Mouse (Mus musculus) E14TG2a.4 (cell line): ENCODE data around the gene Olfr930.

ENCODE experiments used
- H3K27me3 ChIP-seq: 2 replicates; pipeline ENCODE4 v1.6.1; 2014; ENCODE audit warnings: low read length, control low read depth; ENCODE audit not compliant: insufficient read depth
- H3K36me3 ChIP-seq: 2 replicates; pipeline ENCODE4 v1.6.1; 2014; ENCODE audit warnings: low read length, control low read depth; ENCODE audit not compliant: insufficient read depth
- H3K4me1 ChIP-seq: replicated peaks from 2 replicates; pipeline ENCODE4 v1.6.1; 2014; ENCODE audit warnings: low read depth, low read length, control low read depth
- H3K4me3 ChIP-seq: replicated peaks from 2 replicates; pipeline ENCODE4 v1.5.1; 2014; ENCODE audit warnings: mild to moderate bottlenecking, low read length
- H3K9me3 ChIP-seq: 2 replicates; pipeline ENCODE4 v1.6.1; 2014; ENCODE audit warnings: low read length, control low read depth
- CTCF ChIP-seq: conservative IDR thresholded peaks from 2 replicates; pipeline ENCODE4 v1.5.1; 2014; ENCODE audit warnings: low read length
- NANOG ChIP-seq: IDR thresholded peaks from 2 replicates; pipeline ENCODE4 v1.6.1; 2014; ENCODE audit warnings: borderline replicate concordance, low read length, mixed read lengths
- POU5F1 ChIP-seq: IDR thresholded peaks from 2 replicates; pipeline ENCODE4 v1.6.1; 2014; ENCODE audit warnings: low read length, borderline replicate concordance

Gene Olfr930

GRCm38 (mm10) chr9:38929509-38929908, at the start of gene Olfr930:
TSS of gene Olfr930 (plus strand) at chr9:38929809.
- TF ChIP-seq POU5F1 (no peak), CTCF (no peak), NANOG (no peak)
- H3K27me3 ChIP-seq: no peaks in the 10 kb centered on the region
- H3K4me3 ChIP-seq: no peak within 1 kb of the TSS
- no peaks in the 10 kb centered on the region for H3K9me3 ChIP-seq
- H3K4me1 ChIP-seq: no peaks in the 10 kb centered on the region
- no peaks in the 10 kb centered on the region for H3K36me3 ChIP-seq

- Histone ChIP-seq H3K4me3 (no peak overlapping the region), H3K27me3 (no peaks in the 10 kb centered on the region), H3K9me3 (peaks cover 5% of the 10 kb centered on the region; the same call in 1 of the 2 replicates), H3K36me3 (no peaks in the 10 kb centered on the region), H3K4me1 (peaks cover 5% of the 10 kb centered on the region; the same call in 1 of the 2 replicates)
- TF ChIP-seq NANOG (no peak), CTCF (no peak), POU5F1 (no peak)
Observed at GRCm38 (mm10) chr9:38953401-38954123, 24.0 kb downstream of the Olfr930 start.

GRCm38 (mm10) chr9:38954124-38954416, 24.5 kb downstream of the Olfr930 start:
- no peaks in the 10 kb centered on the region for H3K36me3 ChIP-seq
- H3K4me1 ChIP-seq: peaks cover 5% of the 10 kb centered on the region; the same call in 1 of the 2 replicates
- H3K27me3 ChIP-seq: no peaks in the 10 kb centered on the region
- TF ChIP-seq NANOG (no peak), POU5F1 (no peak), CTCF (peak; percentile 38)
- H3K9me3 ChIP-seq: peaks cover 5% of the 10 kb centered on the region; the same call in 1 of the 2 replicates
- H3K4me3 ChIP-seq: no peak overlapping the region

- Histone ChIP-seq H3K27me3 (no peaks in the 10 kb centered on the region), H3K4me3 (no peak within 1 kb of the TSS), H3K9me3 (peaks cover 18% of the 10 kb centered on the region; the same call in 1 of the 2 replicates), H3K36me3 (no peaks in the 10 kb centered on the region), H3K4me1 (no peaks in the 10 kb centered on the region)
- TF ChIP-seq NANOG: no peak
- TF ChIP-seq POU5F1: no peak
- no peak for TF ChIP-seq CTCF
Observed at GRCm38 (mm10) chr9:38972013-38972412, 42.4 kb downstream of the Olfr930 start, which contains the start of gene Olfr933. TSS of gene Olfr933 (plus strand) at chr9:38972313.
